Mouse (Mus musculus): ENCODE results near the gene Ccdc73. TPM values are rescaled to one million over a fixed set of nuclear protein-coding genes. Genes with fewer than 3 reads are reported as not detected.
"Not testable (repeated sequence)": the region's sequence is repeated elsewhere in the genome, so short reads cannot be mapped to it uniquely, and the experiment has no call there.

Ccdc73 gene
- polyA plus RNA-seq, 1 experiment from 2014 or later: 4.7 TPM

GRCm38 (mm10) chr2:104858083-104858482 is 9.5 kb upstream of the Ccdc73 start:
- H3K4me2 ChIP-seq; H3K27ac ChIP-seq (ENCODE audit: low read depth, low read length); H3K4me1 ChIP-seq (ENCODE audit: control insufficient read depth, insufficient read depth, low read length); H3K9ac ChIP-seq (ENCODE audit: low read depth, low read length); H3K27me3 ChIP-seq (ENCODE audit: control insufficient read depth, insufficient read depth, low read length); H3K36me3 ChIP-seq (ENCODE audit: control insufficient read depth, insufficient read depth, low read length); ATAC-seq (replicated peaks; ENCODE audit: insufficient number of reproducible peaks, low FRiP score, low TSS enrichment); H3K4me3 ChIP-seq (ENCODE audit: low read depth, low read length); H3K9me3 ChIP-seq (replicated peaks; ENCODE audit: control insufficient read depth, low read length): not testable (repeated sequence)
- 77% methylated on average over 3 of the region's 3 CpGs for WGBS (ENCODE audit: insufficient replicate concordance)

GRCm38 (mm10) chr2:104859060-104859459 is 8.5 kb upstream of the Ccdc73 start:
- no peak overlapping the region for H3K4me2 ChIP-seq
- no peaks in the 10 kb centered on the region for H3K36me3 ChIP-seq (ENCODE audit: control insufficient read depth, insufficient read depth, low read length)
- no peaks in the 10 kb centered on the region for H3K27me3 ChIP-seq (ENCODE audit: control insufficient read depth, insufficient read depth, low read length)
- H3K4me1 ChIP-seq (ENCODE audit: control insufficient read depth, insufficient read depth, low read length): no peaks in the 10 kb centered on the region
- no peak overlapping the region for H3K4me3 ChIP-seq (ENCODE audit: low read depth, low read length)
- H3K9me3 ChIP-seq (replicated peaks; ENCODE audit: control insufficient read depth, low read length): no peaks in the 10 kb centered on the region
- H3K9ac ChIP-seq (ENCODE audit: low read depth, low read length): no peak overlapping the region
- no peak overlapping the region for H3K27ac ChIP-seq (ENCODE audit: low read depth, low read length)
- WGBS (ENCODE audit: insufficient replicate concordance): 76% methylated on average over 5 of the region's 5 CpGs
- no peak for ATAC-seq (replicated peaks; ENCODE audit: insufficient number of reproducible peaks, low FRiP score, low TSS enrichment)

GRCm38 (mm10) chr2:104860426-104860825 is 7.2 kb upstream of the Ccdc73 start:
- 83% methylated on average over 10 of the region's 10 CpGs for WGBS (ENCODE audit: insufficient replicate concordance)
- Histone ChIP-seq H3K4me3 (ENCODE audit: low read depth, low read length) (no peak overlapping the region), H3K27ac (ENCODE audit: low read depth, low read length) (no peak overlapping the region), H3K4me2 (no peak overlapping the region), H3K36me3 (ENCODE audit: control insufficient read depth, insufficient read depth, low read length) (no peaks in the 10 kb centered on the region), H3K9ac (ENCODE audit: low read depth, low read length) (no peak overlapping the region), H3K4me1 (ENCODE audit: control insufficient read depth, insufficient read depth, low read length) (no peaks in the 10 kb centered on the region), H3K27me3 (ENCODE audit: control insufficient read depth, insufficient read depth, low read length) (no peaks in the 10 kb centered on the region), H3K9me3 (replicated peaks; ENCODE audit: control insufficient read depth, low read length) (no peaks in the 10 kb centered on the region)
- no peak for ATAC-seq (replicated peaks; ENCODE audit: insufficient number of reproducible peaks, low FRiP score, low TSS enrichment)

GRCm38 (mm10) chr2:104864176-104864860 is 3.3 kb upstream of the Ccdc73 start:
- 77% methylated on average over 4 of the region's 4 CpGs for WGBS (ENCODE audit: insufficient replicate concordance)
- no peaks in the 10 kb centered on the region for H3K9me3 ChIP-seq (replicated peaks; ENCODE audit: control insufficient read depth, low read length)

GRCm38 (mm10) chr2:104869101-104869500 is 1.5 kb downstream of the Ccdc73 start:
- Histone ChIP-seq H3K27ac (ENCODE audit: low read depth, low read length) (no peak overlapping the region), H3K4me3 (ENCODE audit: low read depth, low read length) (no peak overlapping the region), H3K9me3 (replicated peaks; ENCODE audit: control insufficient read depth, low read length) (peaks cover 5% of the 10 kb centered on the region; the same call in 1 of the 2 replicates), H3K4me1 (ENCODE audit: control insufficient read depth, insufficient read depth, low read length) (no peaks in the 10 kb centered on the region), H3K27me3 (ENCODE audit: control insufficient read depth, insufficient read depth, low read length) (no peaks in the 10 kb centered on the region), H3K36me3 (ENCODE audit: control insufficient read depth, insufficient read depth, low read length) (no peaks in the 10 kb centered on the region), H3K9ac (ENCODE audit: low read depth, low read length) (no peak overlapping the region), H3K4me2 (no peak overlapping the region)
- WGBS (ENCODE audit: insufficient replicate concordance): 78% methylated on average over 3 of the region's 3 CpGs
- no peak for ATAC-seq (replicated peaks; ENCODE audit: insufficient number of reproducible peaks, low FRiP score, low TSS enrichment)

More at GRCm38 (mm10) chr2:104864176-104864860, 3.3 kb upstream of the Ccdc73 start:
- no peak overlapping the region for H3K9ac ChIP-seq (ENCODE audit: low read depth, low read length)
- H3K4me1 ChIP-seq (ENCODE audit: control insufficient read depth, insufficient read depth, low read length): no peaks in the 10 kb centered on the region
- no peak for ATAC-seq (replicated peaks; ENCODE audit: insufficient number of reproducible peaks, low FRiP score, low TSS enrichment)
- H3K27me3 ChIP-seq (ENCODE audit: control insufficient read depth, insufficient read depth, low read length): no peaks in the 10 kb centered on the region
- H3K4me2 ChIP-seq: no peak overlapping the region
- no peaks in the 10 kb centered on the region for H3K36me3 ChIP-seq (ENCODE audit: control insufficient read depth, insufficient read depth, low read length)
- no peak overlapping the region for H3K4me3 ChIP-seq (ENCODE audit: low read depth, low read length)
- H3K27ac ChIP-seq (ENCODE audit: low read depth, low read length): no peak overlapping the region

GRCm38 (mm10) chr2:104878794-104879193 is 11.2 kb downstream of the Ccdc73 start:
- Histone ChIP-seq H3K4me2 (no peak overlapping the region), H3K27ac (ENCODE audit: low read depth, low read length) (no peak overlapping the region), H3K4me1 (ENCODE audit: control insufficient read depth, insufficient read depth, low read length) (no peaks in the 10 kb centered on the region), H3K4me3 (ENCODE audit: low read depth, low read length) (no peak overlapping the region), H3K27me3 (ENCODE audit: control insufficient read depth, insufficient read depth, low read length) (no peaks in the 10 kb centered on the region), H3K9me3 (replicated peaks; ENCODE audit: control insufficient read depth, low read length) (no peaks in the 10 kb centered on the region), H3K36me3 (ENCODE audit: control insufficient read depth, insufficient read depth, low read length) (no peaks in the 10 kb centered on the region), H3K9ac (ENCODE audit: low read depth, low read length) (no peak overlapping the region)
- ATAC-seq (replicated peaks; ENCODE audit: insufficient number of reproducible peaks, low FRiP score, low TSS enrichment): no peak
- WGBS (ENCODE audit: insufficient replicate concordance): 67% methylated on average over 8 of the region's 8 CpGs

- Histone ChIP-seq H3K27me3 (ENCODE audit: control insufficient read depth, insufficient read depth, low read length) (no peaks in the 10 kb centered on the region), H3K9me3 (replicated peaks; ENCODE audit: control insufficient read depth, low read length) (no peaks in the 10 kb centered on the region), H3K4me2 (no peak overlapping the region), H3K27ac (ENCODE audit: low read depth, low read length) (no peak overlapping the region), H3K4me3 (ENCODE audit: low read depth, low read length) (no peak overlapping the region), H3K36me3 (ENCODE audit: control insufficient read depth, insufficient read depth, low read length) (no peaks in the 10 kb centered on the region), H3K9ac (ENCODE audit: low read depth, low read length) (no peak overlapping the region), H3K4me1 (ENCODE audit: control insufficient read depth, insufficient read depth, low read length) (no peaks in the 10 kb centered on the region)
- 85% methylated on average over 18 of the region's 18 CpGs for WGBS (ENCODE audit: insufficient replicate concordance)
- ATAC-seq (replicated peaks; ENCODE audit: insufficient number of reproducible peaks, low FRiP score, low TSS enrichment): no peak
These were observed 18.5 kb downstream of the Ccdc73 start for GRCm38 (mm10) chr2:104886109-104886508.

GRCm38 (mm10) chr2:104887331-104887730 is 19.7 kb downstream of the Ccdc73 start:
- not testable (repeated sequence) for H3K9me3 ChIP-seq (replicated peaks; ENCODE audit: control insufficient read depth, low read length); H3K27me3 ChIP-seq (ENCODE audit: control insufficient read depth, insufficient read depth, low read length); H3K4me2 ChIP-seq; H3K9ac ChIP-seq (ENCODE audit: low read depth, low read length); H3K4me1 ChIP-seq (ENCODE audit: control insufficient read depth, insufficient read depth, low read length); H3K36me3 ChIP-seq (ENCODE audit: control insufficient read depth, insufficient read depth, low read length); H3K4me3 ChIP-seq (ENCODE audit: low read depth, low read length); H3K27ac ChIP-seq (ENCODE audit: low read depth, low read length); ATAC-seq (replicated peaks; ENCODE audit: insufficient number of reproducible peaks, low FRiP score, low TSS enrichment)
- 52% methylated on average over 2 of the region's 2 CpGs for WGBS (ENCODE audit: insufficient replicate concordance)

- 21% methylated on average over 10 of the region's 10 CpGs for WGBS (ENCODE audit: insufficient replicate concordance)
- ATAC-seq (replicated peaks; ENCODE audit: insufficient number of reproducible peaks, low FRiP score, low TSS enrichment): no peak
- no peaks in the 10 kb centered on the region for H3K36me3 ChIP-seq (ENCODE audit: control insufficient read depth, insufficient read depth, low read length)
These were observed 20.4 kb downstream of the Ccdc73 start for GRCm38 (mm10) chr2:104887882-104888566.

More at GRCm38 (mm10) chr2:104887882-104888566, 20.4 kb downstream of the Ccdc73 start:
- no peaks in the 10 kb centered on the region for H3K4me1 ChIP-seq (ENCODE audit: control insufficient read depth, insufficient read depth, low read length)
- H3K4me3 ChIP-seq (ENCODE audit: low read depth, low read length): no peak overlapping the region
- no peak overlapping the region for H3K4me2 ChIP-seq
- no peak overlapping the region for H3K9ac ChIP-seq (ENCODE audit: low read depth, low read length)
- H3K27ac ChIP-seq (ENCODE audit: low read depth, low read length): no peak overlapping the region
- no peaks in the 10 kb centered on the region for H3K27me3 ChIP-seq (ENCODE audit: control insufficient read depth, insufficient read depth, low read length)
- no peaks in the 10 kb centered on the region for H3K9me3 ChIP-seq (replicated peaks; ENCODE audit: control insufficient read depth, low read length)

Measured in heart, embryonic 11.5 days (tissue).